Mouse (Mus musculus) heart, postnatal 0 days (tissue): ENCODE measurements at regions not wholly inside any gene's neighbourhood (a gene's known extent, or its start where the extent isn't known, plus 50 kb on each side); places are given as distances from the start of the nearest gene placed in this dataset.

ENCODE experiments used
- CTCF ChIP-seq: IDR thresholded peaks from 2 replicates; pipeline ENCODE4 v1.5.1; 2016; ENCODE audit warnings: antibody characterized with exemption, control low read depth, low read depth
- EP300 ChIP-seq: IDR thresholded peaks from 2 replicates; pipeline ENCODE4 v1.6.1; 2016; ENCODE audit warnings: antibody characterized with exemption, low read depth

- TF ChIP-seq EP300 (no peak), CTCF (no peak)
Measured at GRCm38 (mm10) chr9:61265466-61265865, 106.7 kb upstream of the Tle3 start.
